Comparison of ENCODE assay signal across 16 mouse cellular contexts in genomic region chr2:129179946-129180853, GRCm38 (mm10). TPM values are rescaled to one million over a fixed set of nuclear protein-coding genes. Genes with fewer than 3 reads are reported as not detected.
A peak's percentile ranks its signal among the peaks of the same experiment; 100 is the strongest.
DNase-seq lines count a peak whose midpoint lies in the region; ATAC-seq lines count a peak whose summit lies in the region.
"Had no signal": no experiment of that assay in that cellular context is flagged by ENCODE, and none has a peak within 500 bp of the region (broad histone marks: within the 10 kb centered on the region; RNA-seq: fewer than 3 reads in every experiment).

No protein-coding gene starts in this region.

- no peak overlapping the region for H3K4me2 ChIP-seq in intestine, embryonic 16.5 days (ENCODE audit: low read depth, low read length)
- H3K4me2 ChIP-seq: embryonic facial prominence, embryonic 12.5 days; forebrain, embryonic 15.5 days; hindbrain, embryonic 15.5 days had no signal

- no peaks in the 10 kb centered on the region for H3K9me3 ChIP-seq in intestine, embryonic 16.5 days (ENCODE audit: control insufficient read depth, low read length)
- H3K9me3 ChIP-seq: embryonic facial prominence, embryonic 12.5 days; forebrain, embryonic 15.5 days; hindbrain, embryonic 15.5 days had no signal

- DNase-seq in B cell, adult 2 months: peak; percentile 25 to 43
- peak; percentile 76 for DNase-seq in CD4-positive, CD25-positive, alpha-beta regulatory T cell, adult 2 months (ENCODE audit: low read depth, low spot score)
- DNase-seq in gastrocnemius, postnatal 10 days: no peak
- no peak for DNase-seq in urinary bladder, adult 2 months (ENCODE audit: low spot score)
- DNase-seq: adrenal gland, postnatal 10 days; cerebellum, adult 11-12 months; heart, adult 11 months; kidney, postnatal 10 days; right cerebral cortex, postnatal 25 days had no signal

- ATAC-seq in hematopoietic stem cell, adult 5-6 weeks (replicated peaks in 1 of 2; ENCODE audit: insufficient read depth in 1 of 2, low FRiP score in 2 of 2, low TSS enrichment in 1 of 2, low read depth in 1 of 2, poor library complexity in 2 of 2, severe bottlenecking in 2 of 2): peak; percentile 71 to 77
- ATAC-seq in neutrophil, adult 5-6 weeks (ENCODE audit: extremely low read depth, insufficient number of reproducible peaks, low FRiP score, poor library complexity, severe bottlenecking): peak; percentile 20; the same call in 1 of the 2 replicates
- ATAC-seq in intestine, embryonic 16.5 days: no peak
- ATAC-seq: forebrain, embryonic 15.5 days; Patski had no signal

- no peak overlapping the region for H3K9ac ChIP-seq in intestine, embryonic 16.5 days (ENCODE audit: low read depth, low read length)
- H3K9ac ChIP-seq: embryonic facial prominence, embryonic 12.5 days; forebrain, embryonic 15.5 days; hindbrain, embryonic 15.5 days had no signal

- H3K4me1 ChIP-seq in intestine, embryonic 16.5 days (ENCODE audit: control insufficient read depth, insufficient read depth, low read length): no peaks in the 10 kb centered on the region
- H3K4me1 ChIP-seq: forebrain, embryonic 15.5 days; hindbrain, embryonic 15.5 days had no signal

- H3K27me3 ChIP-seq in intestine, embryonic 16.5 days (replicated peaks; ENCODE audit: control insufficient read depth, insufficient read depth, low read length): no peaks in the 10 kb centered on the region
- H3K27me3 ChIP-seq: embryonic facial prominence, embryonic 12.5 days; forebrain, embryonic 15.5 days; hindbrain, embryonic 15.5 days; Patski had no signal

- H3K36me3 ChIP-seq in intestine, embryonic 16.5 days (ENCODE audit: control insufficient read depth, insufficient read depth, low read length): no peaks in the 10 kb centered on the region
- H3K36me3 ChIP-seq: embryonic facial prominence, embryonic 12.5 days; forebrain, embryonic 15.5 days; hindbrain, embryonic 15.5 days had no signal

- no peak overlapping the region for H3K4me3 ChIP-seq in intestine, embryonic 16.5 days (ENCODE audit: low read length)
- H3K4me3 ChIP-seq: embryonic facial prominence, embryonic 12.5 days; forebrain, embryonic 15.5 days; hindbrain, embryonic 15.5 days had no signal

- WGBS in intestine, embryonic 16.5 days: 77% methylated on average over 8 of the region's 8 CpGs

- no peak overlapping the region for H3K27ac ChIP-seq in intestine, embryonic 16.5 days (ENCODE audit: low read length)
- H3K27ac ChIP-seq: embryonic facial prominence, embryonic 12.5 days; forebrain, embryonic 15.5 days; hindbrain, embryonic 15.5 days had no signal

RNA-seq across cellular contexts. Expression of gene Slc20a1, which starts 18.4 kb away (rescaled TPM):
- 109 and 119 TPM in 2 replicates for total RNA-seq in hematopoietic stem cell, adult 5-6 weeks (2017)
- total RNA-seq in neutrophil, adult 5-6 weeks (2017): 161 and 196 TPM in 2 replicates
- total RNA-seq in gastrocnemius, postnatal 10 days (2021): 10 to 100 TPM in 1 of 2 experiments, 1 to 10 TPM in 1; 6.9 to 13.4 TPM
- polyA plus RNA-seq in intestine, embryonic 16.5 days (2015; fragmentation: Nextera tagmentation; extraction: Ambion mirVana): 28.8 and 30.4 TPM in 2 replicates
- 26.0 and 34.4 TPM in 2 replicates for polyA plus RNA-seq in urinary bladder, adult 2 months (2012; rRNA removed)

RNA-seq across cellular contexts. Expression of gene Chchd5, which starts 50.7 kb away (rescaled TPM):
- 15.5 and 24.6 TPM in 2 replicates for total RNA-seq in hematopoietic stem cell, adult 5-6 weeks (2017)
- total RNA-seq in neutrophil, adult 5-6 weeks (2017): 9.0 and 15.2 TPM in 2 replicates
- 10 to 100 TPM in 1 of 2 experiments, 1 to 10 TPM in 1; 9.1 to 10.2 TPM for total RNA-seq in gastrocnemius, postnatal 10 days (2021)
- 23.8 and 26.9 TPM in 2 replicates for polyA plus RNA-seq in intestine, embryonic 16.5 days (2015; fragmentation: Nextera tagmentation; extraction: Ambion mirVana)
- 19.4 and 19.5 TPM in 2 replicates for polyA plus RNA-seq in urinary bladder, adult 2 months (2012; rRNA removed)

Comparison
In these comparisons a context has a peak if more than half of its experiments do, and no peak if none do; other contexts are left out.
1. DNase-seq: peak in B cell, adult 2 months (2 of 2) and CD4-positive, CD25-positive, alpha-beta regulatory T cell, adult 2 months (single experiment); none in gastrocnemius, postnatal 10 days (single experiment) and urinary bladder, adult 2 months (single experiment).